Mouse (Mus musculus) MEL (cell line): ENCODE data around the gene Ranbp10. TPM values are rescaled to one million over a fixed set of nuclear protein-coding genes. Genes with fewer than 3 reads are reported as not detected.

Experiments
- DNase-seq: peaks from one replicate; pipeline ENCODE4 v3.0.0; 2011; ENCODE audit warnings: low read depth, low spot score
- H3K27ac ChIP-seq: 2 replicates; pipeline ENCODE4 v1.5.1; 2012; ENCODE audit warnings: low read depth, mild to moderate bottlenecking, control low read depth, low read length, moderate library complexity; ENCODE audit not compliant: control insufficient read depth
- H3K27me3 ChIP-seq, 2 experiments: fragments of 150-350 bp in 1 of 2; sonication (generic) in 1 of 2; 2 replicates each; pipeline ENCODE4 v1.6.1; 2012; ENCODE audit warnings: low read length in 2 of 2, mild to moderate bottlenecking in 2 of 2, improper control_type of control experiment in 1 of 2, moderate library complexity in 1 of 2; ENCODE audit not compliant: insufficient read depth in 2 of 2, control insufficient read depth in 1 of 2
- H3K36me3 ChIP-seq, 2 experiments: 2 replicates each; pipeline ENCODE4 v1.6.1; 2012 to 2014; ENCODE audit warnings: low read length in 2 of 2, improper control_type of control experiment in 1 of 2, inconsistent platforms in 1 of 2, mild to moderate bottlenecking in 1 of 2; ENCODE audit not compliant: insufficient read depth in 2 of 2, control insufficient read depth in 1 of 2
- H3K4me1 ChIP-seq, 2 experiments: fragments of 150-350 bp in 1 of 2; sonication (generic) in 1 of 2; 2 replicates each; pipeline ENCODE4 v1.6.1; 2012; ENCODE audit warnings: low read length in 2 of 2, improper control_type of control experiment in 1 of 2, mild to moderate bottlenecking in 1 of 2; ENCODE audit not compliant: insufficient read depth in 2 of 2, control insufficient read depth in 1 of 2
- H3K4me3 ChIP-seq, 2 experiments: fragments of 150-350 bp in 1 of 2; sonication (generic) in 1 of 2; 2 replicates each; pipeline ENCODE4 v1.5.1; 2012; ENCODE audit warnings: low read depth in 2 of 2, low read length in 2 of 2, mild to moderate bottlenecking in 2 of 2, moderate library complexity in 2 of 2, control low read depth in 1 of 2, improper control_type of control experiment in 1 of 2; ENCODE audit not compliant: control insufficient read depth in 1 of 2, insufficient read depth in 1 of 2
- H3K79me2 ChIP-seq: 2 replicates; pipeline ENCODE4 v1.6.1; 2012; ENCODE audit warnings: mild to moderate bottlenecking, low read length, moderate library complexity; ENCODE audit not compliant: control insufficient read depth, poor library complexity, insufficient read depth
- H3K9ac ChIP-seq: 2 replicates; pipeline ENCODE4 v1.6.1; 2012; ENCODE audit warnings: low read depth, mild to moderate bottlenecking, control low read depth, low read length, moderate library complexity; ENCODE audit not compliant: control insufficient read depth, poor library complexity, severe bottlenecking
- H3K9me3 ChIP-seq: fragments of 150-350 bp; sonication (generic); replicated peaks from 2 replicates; pipeline ENCODE4 v1.6.1; 2012; ENCODE audit warnings: mild to moderate bottlenecking, low read length, improper control_type of control experiment, moderate library complexity; ENCODE audit not compliant: insufficient read depth
- BHLHE40 ChIP-seq: IDR thresholded peaks from 2 replicates; pipeline ENCODE4 v1.6.1; 2012; ENCODE audit warnings: low read depth, mild to moderate bottlenecking, inconsistent platforms, low read length, improper control_type of control experiment, borderline replicate concordance
- CHD1 ChIP-seq: IDR thresholded peaks from 2 replicates; pipeline ENCODE4 v1.6.1; 2012; ENCODE audit warnings: low read depth, mild to moderate bottlenecking, inconsistent platforms, low read length, improper control_type of control experiment
- CTCF ChIP-seq, 3 experiments: IDR thresholded peaks in 2 of 3; conservative IDR thresholded peaks in 1 of 3; 2 replicates each; pipeline ENCODE4 v1.5.1; 2011 to 2012; ENCODE audit warnings: low read length in 3 of 3, low read depth in 2 of 3, mild to moderate bottlenecking in 2 of 3, improper control_type of control experiment in 1 of 3, inconsistent platforms in 1 of 3, mixed read lengths in 1 of 3, moderate library complexity in 1 of 3; ENCODE audit not compliant: control insufficient read depth in 1 of 3, insufficient read depth in 1 of 3, poor library complexity in 1 of 3, severe bottlenecking in 1 of 3
- GATA1 ChIP-seq: IDR thresholded peaks from 2 replicates; pipeline ENCODE4 v1.6.1; 2011; ENCODE audit warnings: low read depth, low read length, improper control_type of control experiment
- KAT2A ChIP-seq: conservative IDR thresholded peaks from 2 replicates; pipeline ENCODE4 v1.6.1; 2012; ENCODE audit warnings: low read depth, low read length, improper control_type of control experiment, inconsistent platforms
- MXI1 ChIP-seq: IDR thresholded peaks from 2 replicates; pipeline ENCODE4 v1.6.1; 2011; ENCODE audit warnings: mild to moderate bottlenecking, low read depth, low read length, improper control_type of control experiment
- MYC ChIP-seq: IDR thresholded peaks from 2 replicates; pipeline ENCODE4 v1.6.1; 2011; ENCODE audit warnings: low read depth, mild to moderate bottlenecking, low read length, improper control_type of control experiment, moderate library complexity
- RCOR1 ChIP-seq: IDR thresholded peaks from 2 replicates; pipeline ENCODE4 v1.6.1; 2012; ENCODE audit warnings: low read depth, mild to moderate bottlenecking, inconsistent platforms, low read length, improper control_type of control experiment
- SIN3A ChIP-seq: IDR thresholded peaks from 2 replicates; pipeline ENCODE4 v1.6.1; 2012; ENCODE audit warnings: low read length, improper control_type of control experiment, inconsistent platforms
- ZNF384 ChIP-seq: IDR thresholded peaks from 2 replicates; pipeline ENCODE4 v1.6.1; 2012; ENCODE audit warnings: low read depth, mild to moderate bottlenecking, inconsistent platforms, low read length, improper control_type of control experiment
- polyA plus RNA-seq, 2 experiments: library from polyadenylated mRNA; stranded (reverse) in 1 of 2; unstranded in 1 of 2; fragments of >175 nt in 1 of 2; fragments of >200 nt in 1 of 2; gene quantifications; 2 replicates each; pipeline versions ENCODE4 v1.2.1 to v1.2.4; 2012; ENCODE audit warnings: low replicate concordance in 2 of 2, low read depth in 1 of 2; ENCODE audit not compliant: insufficient read length in 2 of 2, insufficient read depth in 1 of 2, missing spikeins in 1 of 2
- total RNA-seq: library from RNA; depleted of rRNA; stranded (reverse); fragments of 300-350 nt; gene quantifications from 2 replicates; pipeline ENCODE4 v1.2.3, GENCODE M21; 2012

Gene Ranbp10
- total and polyA plus RNA-seq, 3 experiments: 7.4 to 22.1 TPM; not detected in 1

DNA sequence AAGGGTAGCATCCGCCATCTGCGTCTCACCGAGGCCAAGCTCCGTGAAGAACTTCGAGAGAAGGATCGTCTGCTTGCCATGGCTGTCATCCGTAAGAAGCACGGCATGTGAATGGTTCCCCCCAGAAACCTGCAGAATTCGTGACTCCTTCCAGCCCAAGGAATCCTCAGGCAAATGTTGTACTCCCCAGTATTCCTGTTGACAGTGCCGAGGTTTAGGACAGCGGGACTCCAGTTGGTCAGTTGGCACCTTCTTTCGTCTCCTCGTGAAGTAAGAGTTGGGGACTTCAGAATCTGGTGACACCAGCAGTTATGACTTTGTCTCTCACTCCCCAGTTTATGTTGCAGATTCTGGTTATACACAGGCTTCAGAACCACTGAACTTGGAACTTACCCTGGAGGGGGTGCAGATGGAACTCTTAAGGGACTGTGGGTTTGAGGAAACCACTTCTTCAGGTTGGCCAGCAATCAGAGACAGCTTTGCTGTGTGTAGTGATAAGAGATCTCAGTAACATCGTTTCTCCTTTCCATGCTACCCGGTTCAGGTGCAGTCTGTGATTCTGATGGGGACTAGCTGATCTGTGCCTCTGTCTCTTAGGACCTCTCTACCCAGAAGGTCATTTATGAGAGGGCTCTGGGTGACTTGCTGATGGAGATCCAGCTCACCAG, 29.2 kb upstream of the Ranbp10 start:
- Histone ChIP-seq H3K9me3 (no peaks in the 10 kb centered on the region), H3K9ac (peak overlapping the region; percentile 76), H3K27ac (no peak overlapping the region), H3K4me1 (peaks cover 4 to 32% of the 10 kb centered on the region in 2 experiments), H3K79me2 (peaks cover 30% of the 10 kb centered on the region), H3K27me3 (no peaks in the 10 kb centered on the region), H3K36me3 (peaks cover 0 to 25% of the 10 kb centered on the region in 2 experiments; a peak in 2 of 4 replicates), H3K4me3 (peak overlapping the region; percentile 68 to 88)
- DNase-seq: peak; percentile 44
- TF ChIP-seq RCOR1: peak; percentile 86
- TF ChIP-seq KAT2A: no peak
- no peak for TF ChIP-seq ZNF384
- peak; percentile 53; the same call in 1 of the 2 replicates for TF ChIP-seq SIN3A
- TF ChIP-seq GATA1: peak; percentile 48
- 0 out of 2 replicates have a peak, but pooled peaks have one; percentile 21 for TF ChIP-seq MYC
- peak; percentile 30; the same call in 1 of the 2 replicates for TF ChIP-seq MXI1

DNA sequence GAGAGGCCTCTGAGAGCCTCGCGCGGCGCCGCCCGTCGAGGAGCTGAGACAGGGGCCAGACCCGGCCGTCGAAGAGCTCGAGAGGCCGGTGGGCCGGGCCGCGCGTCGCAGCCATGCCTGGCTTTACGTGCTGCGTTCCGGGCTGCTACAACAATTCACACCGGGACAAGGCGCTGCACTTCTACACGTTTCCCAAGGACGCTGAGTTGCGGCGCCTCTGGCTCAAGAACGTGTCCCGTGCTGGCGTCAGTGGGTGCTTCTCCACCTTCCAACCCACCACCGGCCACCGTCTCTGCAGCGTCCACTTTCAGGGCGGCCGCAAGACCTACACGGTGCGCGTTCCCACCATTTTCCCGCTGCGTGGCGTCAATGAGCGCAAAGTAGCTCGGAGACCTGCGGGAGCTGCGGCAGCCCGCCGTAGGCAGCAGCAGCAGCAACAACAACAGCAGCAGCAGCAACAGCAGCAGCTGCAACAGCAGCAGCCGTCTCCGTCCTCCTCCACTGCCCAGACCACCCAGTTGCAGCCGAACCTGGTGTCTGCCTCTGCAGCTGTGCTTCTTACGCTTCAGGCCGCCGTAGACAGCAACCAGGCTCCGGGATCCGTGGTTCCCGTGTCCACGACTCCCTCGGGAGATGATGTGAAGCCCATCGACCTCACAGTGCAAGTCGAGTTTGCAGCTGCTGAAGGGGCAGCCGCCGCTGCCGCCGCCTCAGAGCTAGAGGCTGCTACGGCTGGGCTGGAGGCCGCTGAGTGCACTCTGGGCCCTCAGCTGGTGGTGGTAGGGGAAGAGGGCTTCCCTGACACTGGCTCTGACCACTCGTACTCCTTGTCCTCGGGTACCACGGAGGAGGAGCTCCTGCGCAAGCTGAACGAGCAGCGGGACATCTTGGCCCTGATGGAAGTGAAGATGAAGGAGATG, 28.4 kb upstream of the Ranbp10 start:
- TF ChIP-seq RCOR1 (no peak), BHLHE40 (no peak), CTCF (IDR thresholded peaks at IDR 0.05 in 2 of 3, conservative IDR thresholded peaks at IDR 0.05 in 1 of 3; ENCODE audit: control insufficient read depth in 1 of 3, insufficient read depth in 1 of 3, low read depth in 2 of 3, low read length in 3 of 3, poor library complexity in 1 of 3, severe bottlenecking in 1 of 3) (no peak; a peak in 1 of 6 replicates), CHD1 (0 out of 2 replicates have a peak, but pooled peaks have one; percentile 16), KAT2A (no peak), MYC (peak; percentile 2; the same call in 1 of the 2 replicates)
- Histone ChIP-seq H3K79me2 (peaks cover 23% of the 10 kb centered on the region), H3K27ac (peak overlapping the region; percentile 8; the same call in 1 of the 2 replicates), H3K4me1 (peaks cover 4 to 36% of the 10 kb centered on the region in 2 experiments), H3K9me3 (no peaks in the 10 kb centered on the region), H3K36me3 (peaks cover 0 to 29% of the 10 kb centered on the region in 2 experiments; a peak in 2 of 4 replicates), H3K27me3 (no peaks in the 10 kb centered on the region), H3K9ac (peak overlapping the region; percentile 76), H3K4me3 (peak overlapping the region; percentile 68 to 88)
- no peak for DNase-seq
